Mouse (Mus musculus) stomach, postnatal 0 days (tissue): ENCODE data around the gene Foxn2. TPM values are rescaled to one million over a fixed set of nuclear protein-coding genes. Genes with fewer than 3 reads are reported as not detected.

ENCODE experiments used
- ATAC-seq: fragments of 200-750 bp; cut with Nextera tagmentation; 2 replicates; pipeline ENCODE4 v1.8.0; 2017; ENCODE audit not compliant: low FRiP score, low TSS enrichment
- DNase-seq: peaks from one replicate; pipeline ENCODE4 v3.0.0-alpha.2; 2016; ENCODE audit warnings: low spot score
- H3K27ac ChIP-seq: fragments of 300-500 bp; sonication (generic); replicated peaks from 2 replicates; pipeline ENCODE4 v1.5.1; 2014; ENCODE audit warnings: mild to moderate bottlenecking, control low read depth
- H3K27me3 ChIP-seq: fragments of 300-500 bp; sonication (generic); 2 replicates; pipeline ENCODE4 v1.6.1; 2014; ENCODE audit warnings: low read length; ENCODE audit not compliant: control insufficient read depth, insufficient read depth
- H3K36me3 ChIP-seq: fragments of 300-500 bp; sonication (generic); 2 replicates; pipeline ENCODE4 v1.6.1; 2014; ENCODE audit warnings: low read length, mixed read lengths; ENCODE audit not compliant: control insufficient read depth, insufficient read depth
- H3K4me1 ChIP-seq: fragments of 300-500 bp; sonication (generic); replicated peaks from 2 replicates; pipeline ENCODE4 v1.6.1; 2014; ENCODE audit warnings: antibody characterized with exemption; ENCODE audit not compliant: control insufficient read depth, insufficient read depth
- H3K4me2 ChIP-seq: fragments of 300-500 bp; sonication (generic); replicated peaks from 2 replicates; pipeline ENCODE4 v1.6.1; 2014; ENCODE audit warnings: low read depth, mild to moderate bottlenecking, control low read depth, moderate library complexity
- H3K4me3 ChIP-seq: fragments of 300-500 bp; sonication (generic); 2 replicates; pipeline ENCODE4 v1.5.1; 2014; ENCODE audit warnings: low read depth, low read length, control low read depth
- H3K9ac ChIP-seq: fragments of 300-500 bp; sonication (generic); 2 replicates; pipeline ENCODE4 v1.6.1; 2014; ENCODE audit warnings: mild to moderate bottlenecking, low read length, control low read depth, mixed read lengths
- H3K9me3 ChIP-seq: fragments of 300-500 bp; sonication (generic); 2 replicates; pipeline ENCODE4 v1.6.1; 2016; ENCODE audit warnings: low read length; ENCODE audit not compliant: control insufficient read depth
- CTCF ChIP-seq: IDR thresholded peaks from 2 replicates; pipeline ENCODE4 v1.5.1; 2016; ENCODE audit warnings: antibody characterized with exemption, low read depth, mild to moderate bottlenecking, moderate library complexity
- EP300 ChIP-seq: optimal IDR thresholded peaks from 2 replicates; pipeline ENCODE3; 2016; ENCODE audit warnings: antibody characterized with exemption
- WGBS: fragments of 180-500 bp; shearing (Covaris S2); extraction: QIAGEN DNeasy Blood & Tissue Kit; methylation state at CpG from one replicate; pipeline ENCODE4 v1.1.7; 2014; 5-methylcytosine and 5-hydroxymethylcytosine counted together
- polyA plus RNA-seq: library from polyadenylated mRNA; unstranded; fragments of >200 nt; fragmentation: Nextera tagmentation; extraction: Ambion mirVana; gene quantifications from 2 replicates; pipeline ENCODE4 v1.2.1, GENCODE M21; 2015

Gene Foxn2
- polyA plus RNA-seq, 1 experiment from 2014 or later, result 8.2 TPM

- H3K4me1 ChIP-seq, result no peaks in the 10 kb centered on the region
- H3K4me2 ChIP-seq, result no peak overlapping the region
- H3K27me3 ChIP-seq, result no peaks in the 10 kb centered on the region
- TF ChIP-seq CTCF (no peak), EP300 (no peak)
- WGBS, result 88% methylated on average over 1 of the region's 1 CpGs
- ATAC-seq (no peak), DNase-seq (no peak)
- H3K9ac ChIP-seq, result no peak overlapping the region
- no peak overlapping the region for H3K4me3 ChIP-seq
- no peaks in the 10 kb centered on the region for H3K36me3 ChIP-seq
- H3K27ac ChIP-seq, result no peak overlapping the region
- no peaks in the 10 kb centered on the region for H3K9me3 ChIP-seq
Measured at GRCm38 (mm10) chr17:88437391-88437790, 3.1 kb upstream of the Foxn2 start.

DNA sequence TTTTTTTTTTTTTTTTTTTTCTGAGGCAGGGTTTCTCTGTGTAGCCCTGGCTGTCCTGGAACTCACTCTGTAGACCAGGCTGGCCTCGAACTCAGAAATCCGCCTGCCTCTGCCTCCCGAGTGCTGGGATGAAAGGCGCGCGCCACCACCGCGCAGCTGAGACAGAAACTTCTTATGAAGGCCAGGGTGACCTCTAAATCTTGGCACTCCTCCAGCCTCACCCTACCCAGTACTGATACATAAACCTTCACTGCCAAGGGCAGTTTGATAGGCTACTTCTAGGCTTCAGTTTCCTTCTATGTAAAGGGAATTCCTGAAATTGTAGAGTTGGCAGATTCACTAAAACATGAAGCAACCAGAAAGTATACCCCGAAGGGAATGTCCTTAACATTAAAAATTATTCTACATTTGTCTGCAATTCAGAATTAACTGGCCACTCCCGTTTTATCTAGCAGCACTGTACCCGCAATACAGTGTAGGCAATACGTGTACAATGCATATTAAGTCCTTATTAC lies 918 bp upstream of the Foxn2 start:
- Histone ChIP-seq H3K4me2 (peak overlapping the region; percentile 76), H3K36me3 (no peaks in the 10 kb centered on the region), H3K9me3 (no peaks in the 10 kb centered on the region), H3K4me3 (no peak overlapping the region; the same call in 1 of the 2 replicates), H3K27ac (no peak overlapping the region), H3K9ac (no peak overlapping the region; the same call in 1 of the 2 replicates), H3K4me1 (no peaks in the 10 kb centered on the region), H3K27me3 (no peaks in the 10 kb centered on the region)
- peak; percentile 55 for DNase-seq
- no peak for ATAC-seq
- TF ChIP-seq CTCF (no peak), EP300 (no peak)
- WGBS, result 77% methylated on average over 12 of the region's 12 CpGs

- DNase-seq, result no peak
- no peaks in the 10 kb centered on the region for H3K27me3 ChIP-seq
- peak; percentile 57 for ATAC-seq
- TF ChIP-seq CTCF (peak; percentile 6; the same call in 1 of the 2 replicates), EP300 (no peak)
- peak overlapping the region; percentile 92 for H3K9ac ChIP-seq
- H3K27ac ChIP-seq, result peak overlapping the region; percentile 97
- peak overlapping the region; percentile 76 for H3K4me2 ChIP-seq
- H3K4me3 ChIP-seq, result peak overlapping the region; percentile 94
- no peaks in the 10 kb centered on the region for H3K36me3 ChIP-seq
- no peaks in the 10 kb centered on the region for H3K4me1 ChIP-seq
- H3K9me3 ChIP-seq, result no peaks in the 10 kb centered on the region
- under 1% methylated on average over 48 of the region's 55 CpGs for WGBS
Measured at GRCm38 (mm10) chr17:88441001-88441431, 505 bp downstream of the Foxn2 start.

GRCm38 (mm10) chr17:88441432-88442174 lies 1.1 kb downstream of the Foxn2 start:
- Histone ChIP-seq H3K4me1 (no peaks in the 10 kb centered on the region), H3K36me3 (no peaks in the 10 kb centered on the region), H3K4me3 (peak overlapping the region; percentile 94), H3K27ac (peak overlapping the region; percentile 97), H3K27me3 (no peaks in the 10 kb centered on the region), H3K9me3 (no peaks in the 10 kb centered on the region), H3K9ac (peak overlapping the region; percentile 92), H3K4me2 (peak overlapping the region; percentile 76)
- DNase-seq (peak; percentile 79), ATAC-seq (peak; percentile 56)
- TF ChIP-seq EP300 (no peak), CTCF (peak; percentile 29; the same call in 1 of the 2 replicates)
- WGBS, result 0% methylated on average over 44 of the region's 48 CpGs

GRCm38 (mm10) chr17:88442661-88443060 lies 2.1 kb downstream of the Foxn2 start:
- H3K27ac ChIP-seq, result no peak overlapping the region
- no peaks in the 10 kb centered on the region for H3K36me3 ChIP-seq
- H3K4me3 ChIP-seq, result no peak overlapping the region
- H3K4me2 ChIP-seq, result peak overlapping the region; percentile 24; the same call in 1 of the 2 replicates
- TF ChIP-seq EP300 (no peak), CTCF (no peak)
- H3K9me3 ChIP-seq, result no peaks in the 10 kb centered on the region
- H3K27me3 ChIP-seq, result no peaks in the 10 kb centered on the region
- 40% methylated on average over 6 of the region's 6 CpGs for WGBS
- DNase-seq (no peak), ATAC-seq (no peak)
- no peaks in the 10 kb centered on the region for H3K4me1 ChIP-seq
- H3K9ac ChIP-seq, result no peak overlapping the region

- no peak overlapping the region for H3K9ac ChIP-seq
- H3K36me3 ChIP-seq, result no peaks in the 10 kb centered on the region
- no peaks in the 10 kb centered on the region for H3K9me3 ChIP-seq
- H3K27ac ChIP-seq, result no peak overlapping the region
- ATAC-seq (no peak), DNase-seq (no peak)
- no peak overlapping the region for H3K4me3 ChIP-seq
- WGBS, result 78% methylated on average over 6 of the region's 6 CpGs
- no peaks in the 10 kb centered on the region for H3K4me1 ChIP-seq
- no peak overlapping the region; the same call in 1 of the 2 replicates for H3K4me2 ChIP-seq
- no peaks in the 10 kb centered on the region for H3K27me3 ChIP-seq
- TF ChIP-seq CTCF (no peak), EP300 (no peak)
Measured at GRCm38 (mm10) chr17:88443186-88443585, 2.7 kb downstream of the Foxn2 start.
